ENCODE assay signal across 28 mouse cellular contexts in genomic region chr19:40990781-40991343, GRCm38 (mm10). TPM values are rescaled to one million over a fixed set of nuclear protein-coding genes. Genes with fewer than 3 reads are reported as not detected.
"Had no signal": no experiment of that assay in that cellular context is flagged by ENCODE, and none has a peak within 500 bp of the region (broad histone marks: within the 10 kb centered on the region; RNA-seq: fewer than 3 reads in every experiment).

No protein-coding gene starts in this region.

- H3K4me2 ChIP-seq: limb, embryonic 13.5 days; liver, embryonic 13.5 days; lung, embryonic 14.5 days; midbrain, embryonic 12.5 days; midbrain, embryonic 15.5 days; neural tube, embryonic 12.5 days had no signal

- H3K9ac ChIP-seq: limb, embryonic 13.5 days; liver, embryonic 13.5 days; lung, embryonic 14.5 days; midbrain, embryonic 12.5 days; midbrain, embryonic 15.5 days; neural tube, embryonic 12.5 days; neural tube, embryonic 15.5 days had no signal

- H3K27me3 ChIP-seq: limb, embryonic 13.5 days; midbrain, embryonic 12.5 days; midbrain, embryonic 15.5 days had no signal

- H3K4me3 ChIP-seq: layer of hippocampus, adult 2 months; limb, embryonic 13.5 days; liver, embryonic 13.5 days; midbrain, embryonic 12.5 days; midbrain, embryonic 15.5 days; neural tube, embryonic 12.5 days; neural tube, embryonic 15.5 days had no signal

- H3K27ac ChIP-seq: layer of hippocampus, adult 2 months; limb, embryonic 13.5 days; liver, embryonic 13.5 days; macrophage; midbrain, embryonic 12.5 days; midbrain, embryonic 15.5 days; neural tube, embryonic 12.5 days; neural tube, embryonic 15.5 days; stomach, postnatal 0 days had no signal

- H3K36me3 ChIP-seq: limb, embryonic 13.5 days; liver, embryonic 13.5 days; midbrain, embryonic 12.5 days; midbrain, embryonic 15.5 days; neural tube, embryonic 12.5 days; neural tube, embryonic 15.5 days had no signal

- ATAC-seq: lung, postnatal 0 days; midbrain, embryonic 15.5 days had no signal

- DNase-seq: kidney, adult 11 months; kidney, adult 8-10 months; kidney, postnatal 14 days; kidney, postnatal 4 days; layer of hippocampus, adult 9-11 months; left cerebral cortex, postnatal 4 days; liver; liver, embryonic 13.5 days; lung, embryonic 14.5 days; right cerebral cortex, adult 18-20 months; right cerebral cortex, postnatal 14 days; right cerebral cortex, postnatal 4 days; spleen, adult 18-20 months; thymus, adult 2 months; thymus, postnatal 25 days had no signal

- H3K4me1 ChIP-seq: midbrain, embryonic 12.5 days; midbrain, embryonic 15.5 days; neural tube, embryonic 12.5 days had no signal

- H3K9me3 ChIP-seq: limb, embryonic 13.5 days; liver, embryonic 13.5 days; midbrain, embryonic 12.5 days; midbrain, embryonic 15.5 days; neural tube, embryonic 12.5 days; neural tube, embryonic 15.5 days had no signal

RNA-seq across cellular contexts. Expression of gene Dntt, which starts 38.2 kb away (rescaled TPM):
- total RNA-seq: layer of hippocampus, adult 2 months; layer of hippocampus, postnatal 25 days; left cerebral cortex, adult 18-20 months had no signal
- polyA plus RNA-seq: limb, embryonic 13.5 days; liver, embryonic 16.5 days; lung, postnatal 0 days; stomach, embryonic 14.5 days; stomach, postnatal 0 days had no signal
